Mouse (Mus musculus): Measurements from ENCODE around the gene Scn8a.

The Scn8a gene

GRCm38 (mm10) chr15:101046039-101046526 is 176.4 kb downstream of the Scn8a start:
- no peak for DNase-seq

- DNase-seq = no peak
Observed at GRCm38 (mm10) chr15:101046527-101047193, 177.0 kb downstream of the Scn8a start.

DNA sequence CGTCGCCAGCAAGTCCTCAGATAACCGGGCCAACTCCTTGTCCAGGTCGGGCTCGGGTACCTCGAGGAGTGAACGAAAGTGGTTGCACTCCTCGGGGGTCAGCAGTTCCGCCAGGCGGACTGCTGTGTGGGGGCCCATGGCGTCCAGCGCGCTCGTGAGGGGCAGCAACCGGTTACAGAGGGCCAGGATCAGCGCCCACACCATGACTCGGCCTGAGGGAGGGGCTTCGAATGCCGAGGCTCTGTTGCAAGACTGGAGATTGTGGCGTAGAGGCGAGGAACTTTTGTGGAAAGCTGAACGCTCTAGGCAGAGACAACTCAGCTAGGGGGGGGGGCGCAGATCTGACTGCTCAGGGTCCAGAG is 177.5 kb downstream of the Scn8a start, which contains the start of gene Gm47841:
Gene Gm47841, minus strand, starts transcription at position 204 of the 362 bp plus-strand sequence.
- no peak for DNase-seq

- no peak for DNase-seq
Observed at GRCm38 (mm10) chr15:101048338-101048896, 178.8 kb downstream of the Scn8a start.

DNA sequence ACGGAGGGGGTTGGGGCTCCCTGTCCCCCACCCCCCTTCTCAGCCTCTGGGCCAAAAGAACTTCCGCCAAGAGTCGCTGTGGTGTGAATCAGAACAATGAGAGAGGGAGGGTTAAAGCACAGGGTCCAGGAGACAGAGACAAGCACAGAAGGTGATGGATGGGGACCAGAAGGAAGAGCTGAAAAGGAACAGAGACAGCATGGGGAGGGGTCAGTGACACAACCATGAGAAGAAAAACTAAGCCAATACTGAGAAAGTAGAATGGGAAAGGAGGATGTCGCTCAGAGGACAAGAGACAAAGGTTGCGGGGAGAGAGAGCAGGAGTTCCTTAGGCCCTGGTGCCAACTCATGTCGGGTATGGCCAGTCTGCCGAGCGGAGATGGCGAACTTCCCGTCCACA is 182.2 kb downstream of the Scn8a start:
- DNase-seq = no peak

- DNase-seq = no peak
Observed at GRCm38 (mm10) chr15:101052560-101053501, 183.2 kb downstream of the Scn8a start.

GRCm38 (mm10) chr15:101053832-101054459 is 184.3 kb downstream of the Scn8a start:
- no peak for DNase-seq

GRCm38 (mm10) chr15:101054541-101054940 is 184.9 kb downstream of the Scn8a start:
- no peak for DNase-seq

- DNase-seq = no peak
Observed at GRCm38 (mm10) chr15:101056225-101056624, 186.6 kb downstream of the Scn8a start.

GRCm38 (mm10) chr15:101059570-101060279 is 190.1 kb downstream of the Scn8a start:
- no peak for DNase-seq

- DNase-seq = no peak
Observed at GRCm38 (mm10) chr15:101060280-101060852, 190.7 kb downstream of the Scn8a start.

DNA sequence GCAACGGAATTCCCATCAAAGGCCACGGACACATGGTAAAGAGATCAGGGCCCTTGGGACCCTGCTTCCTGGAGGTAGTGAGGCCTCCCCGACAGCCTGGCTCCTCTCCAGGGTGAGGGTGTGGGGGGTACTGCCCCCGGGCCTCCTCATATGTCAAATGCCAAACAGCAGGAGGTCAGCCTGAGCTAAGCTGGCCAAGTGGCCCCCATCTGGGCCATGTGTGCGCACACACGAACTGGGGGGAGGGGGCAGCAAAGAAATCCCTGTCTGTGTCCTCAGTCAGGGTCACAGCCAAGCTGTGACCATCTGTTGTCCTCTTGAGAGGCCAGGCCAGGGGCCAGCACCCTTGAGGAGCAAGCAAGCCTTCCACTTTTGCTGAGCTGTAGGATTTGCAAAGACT is 195.4 kb downstream of the Scn8a start:
- no peak for DNase-seq

- DNase-seq = no peak
Observed at GRCm38 (mm10) chr15:101066364-101066847, 196.7 kb downstream of the Scn8a start.

DNA sequence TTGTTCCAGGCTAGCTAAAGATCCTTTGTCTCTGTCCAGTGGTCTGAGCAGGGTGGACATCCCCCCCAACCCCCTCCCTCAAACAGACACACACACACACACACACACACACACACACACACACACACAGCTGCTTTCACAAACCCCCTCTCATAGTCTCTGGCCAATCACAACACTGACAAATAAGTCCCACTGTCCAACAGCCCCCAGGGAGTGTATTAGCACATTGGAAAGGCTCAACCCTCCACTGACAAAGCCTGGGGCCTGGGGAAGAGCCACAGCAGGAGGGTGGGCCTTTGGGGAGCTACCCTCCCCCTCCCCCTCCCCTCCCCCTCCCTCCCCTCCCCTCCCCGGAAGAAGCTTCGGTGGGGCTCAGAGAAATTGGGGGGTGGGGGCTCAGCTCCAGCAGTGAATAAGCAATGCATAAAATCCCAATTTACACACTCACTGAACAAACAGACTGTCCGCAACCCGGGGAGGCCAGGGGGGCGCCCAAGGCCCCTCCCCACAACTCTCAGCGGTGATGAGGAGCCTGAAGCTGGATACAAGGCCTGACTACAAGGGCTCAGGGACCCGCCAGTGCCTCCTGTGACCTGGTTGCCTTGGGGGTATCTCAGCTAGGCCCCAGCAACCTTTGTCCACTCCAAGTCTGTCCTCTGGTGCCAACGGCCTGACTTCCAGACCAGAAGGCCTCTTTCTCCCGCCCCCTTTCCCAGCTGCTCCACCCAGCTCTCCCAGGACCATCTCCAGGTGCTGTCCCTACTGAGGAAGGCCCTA is 197.4 kb downstream of the Scn8a start:
- DNase-seq = no peak

DNA sequence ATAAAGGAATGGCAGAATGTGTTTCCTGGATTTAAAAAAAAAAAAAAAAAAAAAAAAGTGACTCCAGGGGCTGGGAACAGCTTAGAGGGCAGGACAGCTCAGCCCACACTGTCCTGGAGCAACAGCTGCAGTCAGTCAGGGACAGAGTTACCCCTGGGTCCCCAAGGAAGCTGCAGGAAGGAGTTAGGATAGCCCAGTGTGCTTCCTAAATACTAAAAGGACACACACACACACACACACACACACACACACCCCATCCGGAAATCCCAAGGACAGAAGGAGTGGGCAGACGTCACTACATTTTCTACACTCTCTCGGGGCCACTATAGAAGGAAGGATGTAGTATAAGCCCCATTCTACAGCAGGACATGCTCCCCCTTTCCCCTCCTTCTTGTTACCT is 198.4 kb downstream of the Scn8a start:
- no peak for DNase-seq

DNA sequence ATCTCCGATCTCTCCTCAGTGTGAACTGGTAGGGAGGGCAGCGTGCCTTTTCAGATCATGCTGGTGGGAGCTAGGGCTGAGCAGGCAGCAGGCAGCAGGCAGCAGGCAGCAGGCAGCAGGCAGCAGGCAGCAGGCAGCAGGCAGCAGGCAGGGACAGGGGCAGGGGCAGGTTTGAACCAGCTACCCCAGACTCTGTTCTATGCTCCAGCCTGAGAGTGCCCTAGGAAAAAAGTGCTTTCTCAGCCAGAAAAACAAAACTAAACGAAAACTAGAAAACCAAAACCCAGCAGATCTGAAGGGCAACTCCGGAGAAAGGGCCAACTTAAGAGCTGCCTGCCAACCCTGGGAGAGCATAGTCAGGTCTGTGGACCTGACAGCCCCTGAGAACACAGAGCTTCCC is 199.0 kb downstream of the Scn8a start:
- DNase-seq = no peak

GRCm38 (mm10) chr15:101069641-101070190 is 200.1 kb downstream of the Scn8a start:
- no peak for DNase-seq

DNA sequence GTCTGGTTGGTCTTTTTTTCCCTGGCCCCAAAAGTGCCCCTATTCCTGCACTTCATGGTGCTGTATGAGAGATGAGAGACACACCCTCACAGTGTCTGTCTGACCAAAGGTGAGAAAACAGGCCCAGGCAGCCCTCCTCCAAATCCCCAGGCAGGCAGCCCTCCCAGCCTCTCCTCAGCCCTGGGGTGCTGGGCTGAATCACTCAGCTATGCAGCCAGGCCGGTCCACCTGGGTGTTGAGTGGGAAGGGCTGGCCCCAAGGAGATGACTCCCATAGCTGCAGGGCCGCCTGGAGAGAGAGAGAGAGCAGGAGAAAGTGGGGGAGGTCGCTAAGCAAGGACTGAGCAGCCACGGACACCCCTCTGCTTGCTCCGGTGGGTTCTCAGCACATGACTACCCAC is 201.1 kb downstream of the Scn8a start:
- no peak for DNase-seq

GRCm38 (mm10) chr15:101072736-101073135 is 203.1 kb downstream of the Scn8a start:
- no peak for DNase-seq

GRCm38 (mm10) chr15:101074067-101074466 is 204.4 kb downstream of the Scn8a start:
- no peak for DNase-seq

DNA sequence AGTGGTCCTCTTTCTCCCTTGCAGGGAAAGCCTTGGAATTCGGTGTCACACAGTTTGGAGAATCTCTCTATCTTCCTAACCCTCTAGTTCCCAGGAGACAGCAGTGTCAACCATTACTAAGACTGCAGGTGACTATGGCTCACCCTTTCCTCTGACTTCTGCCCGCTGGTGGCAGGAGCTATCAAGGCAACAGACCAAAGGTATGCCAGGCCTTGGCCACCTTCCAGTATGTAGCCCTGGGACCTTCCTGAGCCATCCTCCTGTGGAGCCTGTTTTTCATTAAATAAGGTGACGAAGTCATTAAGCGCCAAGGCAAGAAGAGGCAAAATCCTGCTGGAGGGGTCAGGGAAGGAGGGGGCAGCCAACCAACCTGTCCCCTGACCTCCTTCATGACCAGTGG is 205.5 kb downstream of the Scn8a start:
- no peak for DNase-seq

Measured in cerebellum, adult 8-10 months (tissue).